Mouse (Mus musculus) bone marrow, adult 2 months (tissue): Measurements from ENCODE around the gene Fads6.

ENCODE experiments used
- CTCF ChIP-seq: fragments of 200-500 bp; IDR thresholded peaks from 2 replicates; pipeline ENCODE4 v1.5.1; 2011; ENCODE audit warnings: low read length, control low read depth; ENCODE audit not compliant: control insufficient read depth, insufficient read depth
- POLR2A ChIP-seq: fragments of 200-500 bp; IDR thresholded peaks from 2 replicates; pipeline ENCODE4 v1.6.1; 2011; ENCODE audit warnings: low read depth, mild to moderate bottlenecking, control low read depth, low read length, borderline replicate concordance; ENCODE audit not compliant: control insufficient read depth

GRCm38 (mm10) chr11:115232889-115233288, 64.6 kb downstream of the Fads6 start:
- TF ChIP-seq CTCF, result no peak
- no peak for TF ChIP-seq POLR2A
